Mouse (Mus musculus) MEL (cell line): ENCODE measurements at regions not wholly inside any gene's neighbourhood (a gene's known extent, or its start where the extent isn't known, plus 50 kb on each side); places are given as distances from the start of the nearest gene placed in this dataset.

ENCODE experiments used
- DNase-seq: peaks from one replicate; pipeline ENCODE4 v3.0.0; 2011; ENCODE audit warnings: low read depth, low spot score
- H3K27ac ChIP-seq: 2 replicates; pipeline ENCODE4 v1.5.1; 2012; ENCODE audit warnings: low read depth, mild to moderate bottlenecking, control low read depth, low read length, moderate library complexity; ENCODE audit not compliant: control insufficient read depth
- H3K27me3 ChIP-seq, 2 experiments: fragments of 150-350 bp in 1 of 2; sonication (generic) in 1 of 2; 2 replicates each; pipeline ENCODE4 v1.6.1; 2012; ENCODE audit warnings: low read length in 2 of 2, mild to moderate bottlenecking in 2 of 2, improper control_type of control experiment in 1 of 2, moderate library complexity in 1 of 2; ENCODE audit not compliant: insufficient read depth in 2 of 2, control insufficient read depth in 1 of 2
- H3K36me3 ChIP-seq, 2 experiments: 2 replicates each; pipeline ENCODE4 v1.6.1; 2012 to 2014; ENCODE audit warnings: low read length in 2 of 2, improper control_type of control experiment in 1 of 2, inconsistent platforms in 1 of 2, mild to moderate bottlenecking in 1 of 2; ENCODE audit not compliant: insufficient read depth in 2 of 2, control insufficient read depth in 1 of 2
- H3K4me1 ChIP-seq, 2 experiments: fragments of 150-350 bp in 1 of 2; sonication (generic) in 1 of 2; 2 replicates each; pipeline ENCODE4 v1.6.1; 2012; ENCODE audit warnings: low read length in 2 of 2, improper control_type of control experiment in 1 of 2, mild to moderate bottlenecking in 1 of 2; ENCODE audit not compliant: insufficient read depth in 2 of 2, control insufficient read depth in 1 of 2
- H3K4me3 ChIP-seq, 2 experiments: fragments of 150-350 bp in 1 of 2; sonication (generic) in 1 of 2; 2 replicates each; pipeline ENCODE4 v1.5.1; 2012; ENCODE audit warnings: low read depth in 2 of 2, low read length in 2 of 2, mild to moderate bottlenecking in 2 of 2, moderate library complexity in 2 of 2, control low read depth in 1 of 2, improper control_type of control experiment in 1 of 2; ENCODE audit not compliant: control insufficient read depth in 1 of 2, insufficient read depth in 1 of 2
- H3K79me2 ChIP-seq: 2 replicates; pipeline ENCODE4 v1.6.1; 2012; ENCODE audit warnings: mild to moderate bottlenecking, low read length, moderate library complexity; ENCODE audit not compliant: control insufficient read depth, poor library complexity, insufficient read depth
- H3K9ac ChIP-seq: 2 replicates; pipeline ENCODE4 v1.6.1; 2012; ENCODE audit warnings: low read depth, mild to moderate bottlenecking, control low read depth, low read length, moderate library complexity; ENCODE audit not compliant: control insufficient read depth, poor library complexity, severe bottlenecking
- H3K9me3 ChIP-seq: fragments of 150-350 bp; sonication (generic); replicated peaks from 2 replicates; pipeline ENCODE4 v1.6.1; 2012; ENCODE audit warnings: mild to moderate bottlenecking, low read length, improper control_type of control experiment, moderate library complexity; ENCODE audit not compliant: insufficient read depth
- CHD2 ChIP-seq: IDR thresholded peaks from 2 replicates; pipeline ENCODE4 v1.6.1; 2011; ENCODE audit warnings: low read length, improper control_type of control experiment
- EP300 ChIP-seq, 2 experiments: IDR thresholded peaks; 2 replicates each; pipeline ENCODE4 v1.6.1; 2011; ENCODE audit warnings: improper control_type of control experiment in 2 of 2, low read length in 2 of 2, low read depth in 1 of 2, mild to moderate bottlenecking in 1 of 2
- GATA1 ChIP-seq: IDR thresholded peaks from 2 replicates; pipeline ENCODE4 v1.6.1; 2011; ENCODE audit warnings: low read depth, low read length, improper control_type of control experiment
- HCFC1 ChIP-seq: IDR thresholded peaks from 2 replicates; pipeline ENCODE4 v1.6.1; 2012; ENCODE audit warnings: low read depth, mild to moderate bottlenecking, inconsistent platforms, low read length, improper control_type of control experiment, moderate library complexity
- JUND ChIP-seq: IDR thresholded peaks from 2 replicates; pipeline ENCODE4 v1.6.1; 2011; ENCODE audit warnings: low read depth, mild to moderate bottlenecking, improper control_type of control experiment, low read length
- MAZ ChIP-seq: IDR thresholded peaks from 2 replicates; pipeline ENCODE4 v1.6.1; 2012; ENCODE audit warnings: low read depth, mild to moderate bottlenecking, inconsistent platforms, low read length, improper control_type of control experiment
- MYC ChIP-seq: IDR thresholded peaks from 2 replicates; pipeline ENCODE4 v1.6.1; 2011; ENCODE audit warnings: low read depth, mild to moderate bottlenecking, low read length, improper control_type of control experiment, moderate library complexity
- NELFE ChIP-seq: IDR thresholded peaks from 2 replicates; pipeline ENCODE4 v1.6.1; 2011; ENCODE audit warnings: low read depth, low read length, improper control_type of control experiment
- POLR2AphosphoS5 ChIP-seq: IDR thresholded peaks from 2 replicates; pipeline ENCODE4 v1.6.1; 2012; ENCODE audit warnings: low read depth, borderline replicate concordance, mild to moderate bottlenecking, inconsistent platforms, low read length, moderate library complexity, mixed read lengths
- RCOR1 ChIP-seq: IDR thresholded peaks from 2 replicates; pipeline ENCODE4 v1.6.1; 2012; ENCODE audit warnings: low read depth, mild to moderate bottlenecking, inconsistent platforms, low read length, improper control_type of control experiment
- SIN3A ChIP-seq: IDR thresholded peaks from 2 replicates; pipeline ENCODE4 v1.6.1; 2012; ENCODE audit warnings: low read length, improper control_type of control experiment, inconsistent platforms
- TBP ChIP-seq: IDR thresholded peaks from 2 replicates; pipeline ENCODE4 v1.8.0; 2011; ENCODE audit warnings: low read depth, low read length, improper control_type of control experiment
- UBTF ChIP-seq: IDR thresholded peaks from 2 replicates; pipeline ENCODE4 v1.6.1; 2012; ENCODE audit warnings: low read depth, mild to moderate bottlenecking, inconsistent platforms, low read length, improper control_type of control experiment, moderate library complexity, borderline replicate concordance; ENCODE audit not compliant: insufficient read depth
- USF1 ChIP-seq: IDR thresholded peaks from 2 replicates; pipeline ENCODE4 v1.6.1; 2014; ENCODE audit warnings: low read depth, mild to moderate bottlenecking, inconsistent platforms, low read length, improper control_type of control experiment, moderate library complexity
- ZKSCAN1 ChIP-seq: IDR thresholded peaks from 2 replicates; pipeline ENCODE4 v1.6.1; 2012; ENCODE audit warnings: low read depth, mild to moderate bottlenecking, inconsistent platforms, low read length, improper control_type of control experiment, moderate library complexity
- ZMIZ1 ChIP-seq: IDR thresholded peaks from 2 replicates; pipeline ENCODE4 v1.6.1; 2012; ENCODE audit warnings: low read depth, mild to moderate bottlenecking, inconsistent platforms, low read length, improper control_type of control experiment, moderate library complexity
- ZNF384 ChIP-seq: IDR thresholded peaks from 2 replicates; pipeline ENCODE4 v1.6.1; 2012; ENCODE audit warnings: low read depth, mild to moderate bottlenecking, inconsistent platforms, low read length, improper control_type of control experiment

- Histone ChIP-seq H3K9me3 (no peaks in the 10 kb centered on the region), H3K4me3 (no peak overlapping the region), H3K27ac (no peak overlapping the region), H3K9ac (no peak overlapping the region), H3K27me3 (no peaks in the 10 kb centered on the region), H3K36me3 (peaks cover 0 to 2% of the 10 kb centered on the region in 2 experiments; a peak in 2 of 4 replicates), H3K79me2 (no peaks in the 10 kb centered on the region), H3K4me1 (0 out of 4 replicates have a peak, but pooled peaks cover 0 to 2% of the 10 kb centered on the region in 2 experiments)
- no peak for TF ChIP-seq EP300 (IDR thresholded peaks at IDR 0.05; ENCODE audit: low read depth in 1 of 2, low read length in 2 of 2)
- TF ChIP-seq NELFE, result no peak
- TF ChIP-seq GATA1, result no peak
- TF ChIP-seq UBTF, result no peak
- TF ChIP-seq TBP, result no peak
- no peak for TF ChIP-seq RCOR1
- TF ChIP-seq ZMIZ1, result no peak
- TF ChIP-seq ZNF384, result no peak
- no peak for TF ChIP-seq SIN3A
- TF ChIP-seq ZKSCAN1, result no peak
- TF ChIP-seq CHD2, result no peak
- TF ChIP-seq USF1, result no peak
- no peak for TF ChIP-seq HCFC1
- TF ChIP-seq MYC, result no peak
- no peak for TF ChIP-seq MAZ
- no peak for TF ChIP-seq POLR2AphosphoS5
- TF ChIP-seq JUND, result no peak
- no peak for DNase-seq
These were observed 747.6 kb downstream of the Dnajb9 start for GRCm38 (mm10) chr12:43462543-43462942.
